Mouse (Mus musculus) lung, adult 2 months (tissue): ENCODE measurements around the gene Napsa.

Experiments
- CTCF ChIP-seq: fragments of 200-500 bp; IDR thresholded peaks from 2 replicates; pipeline ENCODE4 v1.5.1; 2011; ENCODE audit warnings: mild to moderate bottlenecking, low read length, control low read depth; ENCODE audit not compliant: insufficient read depth
- POLR2A ChIP-seq: fragments of 200-500 bp; IDR thresholded peaks from 2 replicates; pipeline ENCODE4 v1.6.1; 2011; ENCODE audit warnings: low read depth, mild to moderate bottlenecking, control low read depth, low read length, borderline replicate concordance; ENCODE audit errors: extremely low read depth

GRCm38 (mm10) chr7:44603186-44603855 lies 31.1 kb downstream of the Napsa start:
- TF ChIP-seq CTCF: no peak
- no peak for TF ChIP-seq POLR2A
